Mouse (Mus musculus) megakaryocyte-erythroid progenitor cell, adult 5-6 weeks (primary cell): Measurements from ENCODE around the gene Olfr850. TPM values are rescaled to one million over a fixed set of nuclear protein-coding genes. Genes with fewer than 3 reads are reported as not detected.

Experiments used
- ATAC-seq: replicated peaks from 2 replicates; pipeline ENCODE4 v1.8.0; 2016; ENCODE audit warnings: mild to moderate bottlenecking, inconsistent platforms; ENCODE audit not compliant: severe bottlenecking, poor library complexity, low FRiP score, low TSS enrichment
- total RNA-seq, 2 experiments: library from RNA; stranded (forward) in 1 of 2; stranded (reverse) in 1 of 2; fragments of 200-1000, 215-1000 nt in 1 of 2; fragments of >200 nt in 1 of 2; fragmentation: Nextera tagmentation in 1 of 2; gene quantifications; 2 replicates each; pipeline ENCODE4 v1.2.3; 2014 to 2017

Olfr850 gene
- total RNA-seq (2014; fragmentation: Nextera tagmentation) (not detected in 2 replicates), total RNA-seq (2017) (not detected in 2 replicates)

- no peak for ATAC-seq
Observed at GRCm38 (mm10) chr9:19478148-19478547, at the start of gene Olfr850. Gene Olfr850 (minus strand): TSS chr9:19478248.

- no peak for ATAC-seq
Observed at GRCm38 (mm10) chr9:19492995-19493394, 14.9 kb upstream of the Olfr850 start, which contains the start of gene Olfr851. Gene Olfr851 (plus strand): TSS chr9:19493295.

GRCm38 (mm10) chr9:19439966-19440365 is 38.1 kb downstream of the Olfr850 start, which contains the start of gene Olfr849:
Gene Olfr849 (plus strand): TSS chr9:19440266.
- ATAC-seq = no peak

Other genes with a start within 250 kb of the Olfr850 start
- gene Olfr843, start 226.3 kb downstream of the Olfr850 start, total RNA-seq (2014; fragmentation: Nextera tagmentation) = not detected in 2 replicates
- gene Olfr843, start 226.3 kb downstream of the Olfr850 start, total RNA-seq (2017) = not detected in 2 replicates
- gene Olfr844, start 161.9 kb downstream of the Olfr850 start, total RNA-seq (2014; fragmentation: Nextera tagmentation) = not detected in 2 replicates
- not detected in 2 replicates for gene Olfr844, start 161.9 kb downstream of the Olfr850 start, total RNA-seq (2017)
- gene Olfr845, start 141.8 kb downstream of the Olfr850 start, total RNA-seq (2014; fragmentation: Nextera tagmentation) = not detected in 2 replicates
- not detected in 2 replicates for gene Olfr845, start 141.8 kb downstream of the Olfr850 start, total RNA-seq (2017)
- not detected in 2 replicates for gene Olfr846, start 114.2 kb downstream of the Olfr850 start, total RNA-seq (2014; fragmentation: Nextera tagmentation)
- gene Olfr846, start 114.2 kb downstream of the Olfr850 start, total RNA-seq (2017) = not detected in 2 replicates
- gene Olfr847, start 99.6 kb downstream of the Olfr850 start, total RNA-seq (2014; fragmentation: Nextera tagmentation) = not detected in 2 replicates
- not detected in 2 replicates for gene Olfr847, start 99.6 kb downstream of the Olfr850 start, total RNA-seq (2017)
- not detected in 2 replicates for gene Olfr849, start 38.0 kb downstream of the Olfr850 start, total RNA-seq (2014; fragmentation: Nextera tagmentation)
- not detected in 2 replicates for gene Olfr849, start 38.0 kb downstream of the Olfr850 start, total RNA-seq (2017)
- not detected in 2 replicates for gene Olfr851, start 15.0 kb upstream of the Olfr850 start, total RNA-seq (2014; fragmentation: Nextera tagmentation)
- not detected in 2 replicates for gene Olfr851, start 15.0 kb upstream of the Olfr850 start, total RNA-seq (2017)
- not detected in 2 replicates for gene Olfr853, start 62.8 kb upstream of the Olfr850 start, total RNA-seq (2014; fragmentation: Nextera tagmentation)
- gene Olfr853, start 62.8 kb upstream of the Olfr850 start, total RNA-seq (2017) = not detected in 2 replicates
- gene Olfr854, start 89.1 kb upstream of the Olfr850 start, total RNA-seq (2014; fragmentation: Nextera tagmentation) = not detected in 2 replicates
- gene Olfr854, start 89.1 kb upstream of the Olfr850 start, total RNA-seq (2017) = not detected in 2 replicates
- not detected in 2 replicates for gene Olfr855, start 104.4 kb upstream of the Olfr850 start, total RNA-seq (2014; fragmentation: Nextera tagmentation)
- not detected in 2 replicates for gene Olfr855, start 104.4 kb upstream of the Olfr850 start, total RNA-seq (2017)
- gene Zfp317, start 143.9 kb upstream of the Olfr850 start, total RNA-seq (2014; fragmentation: Nextera tagmentation) = 31.6 and 34.7 TPM in 2 replicates
- 25.7 and 34.5 TPM in 2 replicates for gene Zfp317, start 143.9 kb upstream of the Olfr850 start, total RNA-seq (2017)
- not detected in 2 replicates for gene Olfr857, start 231.2 kb upstream of the Olfr850 start, total RNA-seq (2014; fragmentation: Nextera tagmentation)
- not detected in 2 replicates for gene Olfr857, start 231.2 kb upstream of the Olfr850 start, total RNA-seq (2017)